Mouse (Mus musculus): ENCODE results near the gene B3gat2.

- no peak for TF ChIP-seq CTCF (IDR thresholded peaks at IDR 0.05)
- TF ChIP-seq POLR2A (IDR thresholded peaks at IDR 0.05; ENCODE audit: insufficient read depth, low read depth, low read length): no peak
- TF ChIP-seq EP300 (IDR thresholded peaks at IDR 0.05; ENCODE audit: insufficient read depth, low read depth, low read length): no peak
These were observed 72.7 kb downstream of the B3gat2 start for GRCm38 (mm10) chr1:23834246-23834645.
